Mouse (Mus musculus) fibroblast of lung, adult 2 months (primary cell): ENCODE data around the gene Cdh16.
"Not testable (repeated sequence)": the region's sequence is repeated elsewhere in the genome, so short reads cannot be mapped to it uniquely, and the experiment has no call there.

Source experiments
- DNase-seq: peaks from one replicate; pipeline ENCODE4 v3.0.0-alpha.2; 2011; ENCODE audit warnings: low read depth

Gene Cdh16

GRCm38 (mm10) chr8:104611613-104612012 lies 12.6 kb downstream of the Cdh16 start:
- no peak for DNase-seq

GRCm38 (mm10) chr8:104610185-104610766 lies 13.9 kb downstream of the Cdh16 start:
- DNase-seq: no peak

- DNase-seq: no peak
Observed at GRCm38 (mm10) chr8:104609222-104609621, 15.0 kb downstream of the Cdh16 start.

- DNase-seq: no peak
Observed at GRCm38 (mm10) chr8:104607944-104608343, 16.3 kb downstream of the Cdh16 start.

GRCm38 (mm10) chr8:104606329-104606728 lies 17.9 kb downstream of the Cdh16 start:
- no peak for DNase-seq

GRCm38 (mm10) chr8:104603245-104603593 lies 21.0 kb downstream of the Cdh16 start:
- DNase-seq: no peak

GRCm38 (mm10) chr8:104602468-104603244 lies 21.5 kb downstream of the Cdh16 start:
- peak; percentile 71 for DNase-seq

GRCm38 (mm10) chr8:104601941-104602371 lies 22.2 kb downstream of the Cdh16 start:
- DNase-seq: no peak

- no peak for DNase-seq
Observed at GRCm38 (mm10) chr8:104601386-104601785, 22.8 kb downstream of the Cdh16 start.

- no peak for DNase-seq
Observed at GRCm38 (mm10) chr8:104598496-104598895, 25.7 kb downstream of the Cdh16 start.

- DNase-seq: no peak
Observed at GRCm38 (mm10) chr8:104597656-104598055, 26.5 kb downstream of the Cdh16 start.

GRCm38 (mm10) chr8:104595773-104596536 lies 28.2 kb downstream of the Cdh16 start:
- DNase-seq: no peak

GRCm38 (mm10) chr8:104594611-104595362 lies 29.4 kb downstream of the Cdh16 start:
- DNase-seq: no peak

GRCm38 (mm10) chr8:104593536-104594325 lies 30.5 kb downstream of the Cdh16 start:
- no peak for DNase-seq

GRCm38 (mm10) chr8:104592566-104592965 lies 31.6 kb downstream of the Cdh16 start:
- no peak for DNase-seq

GRCm38 (mm10) chr8:104591856-104592255 lies 32.3 kb downstream of the Cdh16 start:
- no peak for DNase-seq

- DNase-seq: peak; percentile 71
Observed at GRCm38 (mm10) chr8:104591133-104591834, 32.9 kb downstream of the Cdh16 start, which contains the start of gene Pdp2. Gene Pdp2, plus strand, starts transcription at chr8:104591451.

GRCm38 (mm10) chr8:104590284-104590683 lies 33.9 kb downstream of the Cdh16 start:
- no peak for DNase-seq

GRCm38 (mm10) chr8:104584522-104584921 lies 39.7 kb downstream of the Cdh16 start:
- no peak for DNase-seq

- DNase-seq: not testable (repeated sequence)
Observed at GRCm38 (mm10) chr8:104577606-104578005, 46.6 kb downstream of the Cdh16 start.

- DNase-seq: no peak
Observed at GRCm38 (mm10) chr8:104576820-104577219, 47.4 kb downstream of the Cdh16 start.
